Mouse (Mus musculus) CH12.LX (cell line): Measurements from ENCODE around the gene Cadm1.

Experiments used
- CTCF ChIP-seq, 2 experiments: IDR thresholded peaks in 1 of 2; conservative IDR thresholded peaks in 1 of 2; 2 replicates each; pipeline ENCODE4 v1.5.1; 2011 to 2012; ENCODE audit warnings: low read depth in 2 of 2, low read length in 2 of 2, improper control_type of control experiment in 1 of 2, inconsistent platforms in 1 of 2, mild to moderate bottlenecking in 1 of 2, moderate library complexity in 1 of 2
- E2F4 ChIP-seq: IDR thresholded peaks from 2 replicates; pipeline ENCODE4 v1.6.1; 2011; ENCODE audit warnings: low read depth, low read length, improper control_type of control experiment; ENCODE audit not compliant: insufficient replicate concordance
- GABPA ChIP-seq: IDR thresholded peaks from 2 replicates; pipeline ENCODE4 v1.6.1; 2012; ENCODE audit warnings: low read depth, low read length, improper control_type of control experiment, inconsistent platforms; ENCODE audit not compliant: insufficient replicate concordance
- MAZ ChIP-seq: IDR thresholded peaks from 2 replicates; pipeline ENCODE4 v1.6.1; 2012; ENCODE audit warnings: low read depth, mild to moderate bottlenecking, inconsistent platforms, low read length, improper control_type of control experiment, moderate library complexity
- MYC ChIP-seq: IDR thresholded peaks from 2 replicates; pipeline ENCODE4 v1.6.1; 2011; ENCODE audit warnings: low read depth, mild to moderate bottlenecking, improper control_type of control experiment, low read length
- POLR2A ChIP-seq: IDR thresholded peaks from 2 replicates; pipeline ENCODE4 v1.6.1; 2011; ENCODE audit warnings: low read depth, mild to moderate bottlenecking, improper control_type of control experiment, low read length
- SIN3A ChIP-seq: IDR thresholded peaks from 2 replicates; pipeline ENCODE4 v1.6.1; 2012; ENCODE audit warnings: low read length, improper control_type of control experiment, inconsistent platforms
- SMC3 ChIP-seq: IDR thresholded peaks from 2 replicates; pipeline ENCODE4 v1.6.1; 2011; ENCODE audit warnings: low read depth, low read length, improper control_type of control experiment
- ZKSCAN1 ChIP-seq: IDR thresholded peaks from 2 replicates; pipeline ENCODE4 v1.6.1; 2012; ENCODE audit warnings: low read depth, inconsistent platforms, low read length, improper control_type of control experiment, borderline replicate concordance

- no peak for TF ChIP-seq MYC
- TF ChIP-seq E2F4, result no peak
- TF ChIP-seq POLR2A, result no peak
- TF ChIP-seq MAZ, result no peak
- no peak for TF ChIP-seq CTCF (conservative IDR thresholded peaks at IDR 0.05 in 1 of 2, IDR thresholded peaks at IDR 0.05 in 1 of 2; ENCODE audit: low read depth in 2 of 2, low read length in 2 of 2)
- TF ChIP-seq GABPA, result no peak
- TF ChIP-seq SIN3A, result no peak
- TF ChIP-seq ZKSCAN1, result no peak
- TF ChIP-seq SMC3, result no peak
Observed at GRCm38 (mm10) chr9:47906521-47906920, 376.5 kb downstream of the Cadm1 start.
